Mouse (Mus musculus): ENCODE measurements around the gene Tyw1. TPM values are rescaled to one million over a fixed set of nuclear protein-coding genes. Genes with fewer than 3 reads are reported as not detected.
A peak's percentile ranks its signal among the peaks of the same experiment; 100 is the strongest.

The Tyw1 gene
- total RNA-seq, 2 experiments from 2014 or later: 2.9 to 9.2 TPM

- no peak for ATAC-seq (replicated peaks; ENCODE audit: low FRiP score, poor library complexity, severe bottlenecking)
These were observed 52.5 kb downstream of the Tyw1 start for GRCm38 (mm10) chr5:130307921-130308320.

- ATAC-seq (replicated peaks; ENCODE audit: low FRiP score, poor library complexity, severe bottlenecking): peak; percentile 60; the same call in 1 of the 2 replicates
These were observed 54.7 kb downstream of the Tyw1 start for GRCm38 (mm10) chr5:130310077-130310476.

- no peak for ATAC-seq (replicated peaks; ENCODE audit: low FRiP score, poor library complexity, severe bottlenecking)
These were observed 55.4 kb downstream of the Tyw1 start for GRCm38 (mm10) chr5:130310827-130311226.

GRCm38 (mm10) chr5:130313488-130313887, 58.1 kb downstream of the Tyw1 start:
- ATAC-seq (replicated peaks; ENCODE audit: low FRiP score, poor library complexity, severe bottlenecking): no peak

- ATAC-seq (replicated peaks; ENCODE audit: low FRiP score, poor library complexity, severe bottlenecking): no peak
These were observed 59.5 kb downstream of the Tyw1 start for GRCm38 (mm10) chr5:130314926-130315325.

- no peak for ATAC-seq (replicated peaks; ENCODE audit: low FRiP score, poor library complexity, severe bottlenecking)
These were observed 60.9 kb downstream of the Tyw1 start for GRCm38 (mm10) chr5:130316321-130316720.

DNA sequence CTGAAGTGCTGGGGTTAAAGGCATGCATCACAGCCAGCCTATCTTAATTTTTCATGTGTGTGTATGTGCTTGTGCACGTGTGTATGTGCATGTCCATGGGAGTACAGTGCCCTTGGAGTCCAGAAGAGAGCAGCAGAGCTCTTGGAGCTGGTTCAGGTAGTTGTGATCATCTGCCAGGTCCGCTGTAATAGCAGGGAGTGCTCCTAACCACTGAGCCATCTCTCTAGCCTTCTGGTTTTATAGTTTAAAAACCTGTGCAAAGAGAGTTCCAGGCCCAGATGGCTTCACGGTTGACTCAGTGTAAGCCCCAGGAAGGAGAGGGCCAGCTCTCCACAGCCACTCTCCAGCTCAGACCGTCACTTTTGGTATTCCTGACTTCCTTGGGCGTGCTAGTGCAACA, 64.4 kb downstream of the Tyw1 start:
- no peak for ATAC-seq (replicated peaks; ENCODE audit: low FRiP score, poor library complexity, severe bottlenecking)

DNA sequence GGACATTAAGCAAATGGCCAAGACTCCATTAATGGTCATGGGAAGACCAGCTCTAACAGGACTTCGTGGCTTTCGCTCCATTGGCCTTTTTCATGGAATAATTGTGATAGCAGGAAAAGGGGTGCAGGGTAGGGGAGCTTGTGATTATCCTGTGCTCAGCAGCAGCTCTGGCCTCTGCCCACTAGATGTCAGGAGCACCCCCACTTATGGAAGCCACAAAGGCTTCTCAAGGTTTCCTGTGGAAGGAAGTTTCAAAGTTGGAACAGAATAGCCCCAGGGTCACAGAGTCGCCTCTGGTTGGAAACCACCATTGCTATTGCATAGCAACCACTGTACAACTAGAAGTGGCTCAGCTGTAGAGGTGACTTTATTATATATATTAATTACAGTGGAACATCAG, 65.1 kb downstream of the Tyw1 start:
- no peak for ATAC-seq (replicated peaks; ENCODE audit: low FRiP score, poor library complexity, severe bottlenecking)

GRCm38 (mm10) chr5:130325486-130325885, 70.1 kb downstream of the Tyw1 start:
- no peak for ATAC-seq (replicated peaks; ENCODE audit: low FRiP score, poor library complexity, severe bottlenecking)

- no peak for ATAC-seq (replicated peaks; ENCODE audit: low FRiP score, poor library complexity, severe bottlenecking)
These were observed 72.3 kb downstream of the Tyw1 start for GRCm38 (mm10) chr5:130327615-130328263.

- ATAC-seq (replicated peaks; ENCODE audit: low FRiP score, poor library complexity, severe bottlenecking): no peak
These were observed 72.9 kb downstream of the Tyw1 start for GRCm38 (mm10) chr5:130328366-130328765.

DNA sequence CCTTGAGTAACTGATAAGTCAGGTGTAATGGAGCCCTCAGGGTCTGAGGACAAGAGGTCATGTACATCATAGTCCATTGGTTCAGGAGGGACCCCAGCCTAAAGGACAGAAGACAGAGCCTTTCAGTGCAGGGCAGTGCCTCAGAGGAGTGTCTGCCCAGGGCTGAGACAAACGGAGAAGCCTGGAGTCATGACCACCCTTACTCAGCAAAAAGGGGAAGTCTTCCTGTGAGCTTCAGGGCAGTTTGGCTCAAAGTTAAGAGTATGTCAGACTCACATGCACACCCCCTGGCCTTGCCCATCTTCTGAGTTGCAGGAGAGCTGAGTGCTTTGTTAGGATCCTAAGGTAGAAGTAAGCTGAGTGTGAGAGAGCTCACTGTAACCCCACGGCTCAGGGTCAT, 74.5 kb downstream of the Tyw1 start:
- no peak for ATAC-seq (replicated peaks; ENCODE audit: low FRiP score, poor library complexity, severe bottlenecking)

DNA sequence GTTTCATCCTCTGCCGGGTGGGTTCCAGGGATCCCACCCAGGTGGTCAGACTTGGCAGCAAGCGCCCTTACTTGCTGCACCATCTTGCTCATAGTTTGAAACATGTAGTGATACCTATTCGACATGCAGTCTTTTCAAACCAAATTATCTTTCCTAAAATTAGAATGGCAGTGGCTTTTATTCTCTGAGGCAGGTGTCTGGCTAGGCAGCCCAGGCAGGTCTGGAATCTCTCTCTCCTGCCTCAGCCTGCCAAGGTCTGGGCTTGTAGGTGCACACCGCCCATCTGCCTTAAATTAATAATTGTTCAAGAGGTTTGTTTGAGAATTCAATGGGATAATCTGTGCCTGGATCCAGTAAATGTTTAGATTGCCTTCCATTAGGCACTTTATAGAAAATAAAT, 75.4 kb downstream of the Tyw1 start:
- no peak for ATAC-seq (replicated peaks; ENCODE audit: low FRiP score, poor library complexity, severe bottlenecking)

- no peak for ATAC-seq (replicated peaks; ENCODE audit: low FRiP score, poor library complexity, severe bottlenecking)
These were observed 75.8 kb downstream of the Tyw1 start for GRCm38 (mm10) chr5:130331206-130331605.

- ATAC-seq (replicated peaks; ENCODE audit: low FRiP score, poor library complexity, severe bottlenecking): no peak
These were observed 78.1 kb downstream of the Tyw1 start for GRCm38 (mm10) chr5:130333566-130333965.

DNA sequence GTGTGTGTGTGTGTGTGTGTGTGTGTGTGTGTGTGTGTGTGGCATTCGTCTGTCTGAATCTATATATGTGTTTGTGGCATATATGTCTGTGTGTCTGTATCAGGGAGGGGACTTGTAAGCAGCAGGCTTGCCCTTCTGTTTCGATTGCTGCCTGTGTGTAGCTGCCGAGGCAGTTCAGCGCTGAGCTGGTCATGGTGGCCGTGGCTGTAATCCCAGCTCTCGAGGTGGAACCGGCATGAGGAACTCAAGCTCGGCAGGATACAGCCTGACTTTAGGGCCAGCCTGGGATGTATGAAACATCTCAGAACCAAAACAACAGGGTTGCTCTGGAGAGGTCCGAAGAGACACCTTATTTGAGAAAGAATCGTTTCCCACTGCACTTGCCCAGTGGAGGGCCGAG, 78.6 kb downstream of the Tyw1 start:
- no peak for ATAC-seq (replicated peaks; ENCODE audit: low FRiP score, poor library complexity, severe bottlenecking)

GRCm38 (mm10) chr5:130335462-130335861, 80.0 kb downstream of the Tyw1 start:
- ATAC-seq (replicated peaks; ENCODE audit: low FRiP score, poor library complexity, severe bottlenecking): no peak

DNA sequence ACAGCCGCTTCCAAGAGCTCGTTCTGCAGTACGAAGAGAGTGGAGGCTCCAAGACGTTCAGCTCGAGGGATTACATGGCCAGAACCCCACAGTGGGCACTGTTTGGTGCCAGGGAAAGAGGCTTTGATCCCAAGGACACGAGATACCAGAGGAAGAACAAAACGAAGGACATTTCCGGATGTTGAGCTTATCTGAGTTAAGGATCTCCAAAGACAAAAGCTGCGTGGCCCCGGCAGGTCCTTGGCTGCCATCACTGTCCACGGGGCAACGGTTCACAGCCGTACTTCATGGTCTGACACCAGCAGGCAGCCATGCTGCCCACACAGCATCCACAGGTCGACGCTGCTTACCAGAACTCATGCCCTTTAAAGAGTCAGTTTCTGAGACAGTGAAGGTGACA, 85.2 kb downstream of the Tyw1 start:
- ATAC-seq (replicated peaks; ENCODE audit: low FRiP score, poor library complexity, severe bottlenecking): no peak

- no peak for ATAC-seq (replicated peaks; ENCODE audit: low FRiP score, poor library complexity, severe bottlenecking)
These were observed 89.6 kb downstream of the Tyw1 start for GRCm38 (mm10) chr5:130344999-130345398.

- ATAC-seq (replicated peaks; ENCODE audit: low FRiP score, poor library complexity, severe bottlenecking): no peak
These were observed 90.5 kb downstream of the Tyw1 start for GRCm38 (mm10) chr5:130345871-130346270.

- ATAC-seq (replicated peaks; ENCODE audit: low FRiP score, poor library complexity, severe bottlenecking): no peak
These were observed 99.8 kb downstream of the Tyw1 start for GRCm38 (mm10) chr5:130355223-130355622.

GRCm38 (mm10) chr5:130363111-130363510, 107.7 kb downstream of the Tyw1 start:
- ATAC-seq (replicated peaks; ENCODE audit: low FRiP score, poor library complexity, severe bottlenecking): no peak
